Mouse (Mus musculus) heart, embryonic 16.5 days (tissue): Measurements from ENCODE around the gene Acp2. TPM values are rescaled to one million over a fixed set of nuclear protein-coding genes. Genes with fewer than 3 reads are reported as not detected.
A peak's percentile ranks its signal among the peaks of the same experiment; 100 is the strongest.

Source experiments
- ATAC-seq: fragments of 200-750 bp; cut with Nextera tagmentation; replicated peaks from 2 replicates; pipeline ENCODE4 v1.8.0; 2017; ENCODE audit warnings: moderate number of reproducible peaks; ENCODE audit not compliant: insufficient read depth, low FRiP score; ENCODE audit errors: extremely low read depth
- H3K27ac ChIP-seq: fragments of 300-500 bp; sonication (generic); 2 replicates; pipeline ENCODE4 v1.5.1; 2014; ENCODE audit warnings: mild to moderate bottlenecking, low read length, control low read depth, moderate library complexity
- H3K27me3 ChIP-seq: fragments of 300-500 bp; sonication (generic); 2 replicates; pipeline ENCODE4 v1.6.1; 2014; ENCODE audit warnings: low read length, mixed read lengths; ENCODE audit not compliant: control insufficient read depth, insufficient read depth
- H3K36me3 ChIP-seq: fragments of 300-500 bp; sonication (generic); 2 replicates; pipeline ENCODE4 v1.6.1; 2014; ENCODE audit not compliant: control insufficient read depth, insufficient read depth
- H3K4me1 ChIP-seq: fragments of 300-500 bp; sonication (generic); 2 replicates; pipeline ENCODE4 v1.6.1; 2014; ENCODE audit warnings: low read length, mixed read lengths; ENCODE audit not compliant: control insufficient read depth, insufficient read depth
- H3K4me2 ChIP-seq: fragments of 300-500 bp; sonication (generic); 2 replicates; pipeline ENCODE4 v1.6.1; 2014; ENCODE audit warnings: low read depth, mild to moderate bottlenecking, control low read depth, low read length
- H3K4me3 ChIP-seq: fragments of 300-500 bp; sonication (generic); 2 replicates; pipeline ENCODE4 v1.5.1; 2014; ENCODE audit warnings: mild to moderate bottlenecking, control low read depth, low read length
- H3K9ac ChIP-seq: fragments of 300-500 bp; sonication (generic); 2 replicates; pipeline ENCODE4 v1.6.1; 2014; ENCODE audit warnings: low read length, control low read depth
- H3K9me3 ChIP-seq: fragments of 300-500 bp; sonication (generic); replicated peaks from 2 replicates; pipeline ENCODE4 v1.6.1; 2016; ENCODE audit warnings: low read length; ENCODE audit not compliant: control insufficient read depth
- WGBS: fragments of 180-500 bp; shearing (Covaris S2); extraction: QIAGEN DNeasy Blood & Tissue Kit; methylation state at CpG from one replicate; pipeline ENCODE4 v1.1.7; 2014; 5-methylcytosine and 5-hydroxymethylcytosine counted together
- polyA plus RNA-seq: library from polyadenylated mRNA; unstranded; fragments of >200 nt; fragmentation: Nextera tagmentation; extraction: Ambion mirVana; gene quantifications from 2 replicates; pipeline ENCODE4 v1.2.1, GENCODE M21; 2015

Acp2 gene
- polyA plus RNA-seq, result 15.0 and 19.2 TPM in 2 replicates

DNA sequence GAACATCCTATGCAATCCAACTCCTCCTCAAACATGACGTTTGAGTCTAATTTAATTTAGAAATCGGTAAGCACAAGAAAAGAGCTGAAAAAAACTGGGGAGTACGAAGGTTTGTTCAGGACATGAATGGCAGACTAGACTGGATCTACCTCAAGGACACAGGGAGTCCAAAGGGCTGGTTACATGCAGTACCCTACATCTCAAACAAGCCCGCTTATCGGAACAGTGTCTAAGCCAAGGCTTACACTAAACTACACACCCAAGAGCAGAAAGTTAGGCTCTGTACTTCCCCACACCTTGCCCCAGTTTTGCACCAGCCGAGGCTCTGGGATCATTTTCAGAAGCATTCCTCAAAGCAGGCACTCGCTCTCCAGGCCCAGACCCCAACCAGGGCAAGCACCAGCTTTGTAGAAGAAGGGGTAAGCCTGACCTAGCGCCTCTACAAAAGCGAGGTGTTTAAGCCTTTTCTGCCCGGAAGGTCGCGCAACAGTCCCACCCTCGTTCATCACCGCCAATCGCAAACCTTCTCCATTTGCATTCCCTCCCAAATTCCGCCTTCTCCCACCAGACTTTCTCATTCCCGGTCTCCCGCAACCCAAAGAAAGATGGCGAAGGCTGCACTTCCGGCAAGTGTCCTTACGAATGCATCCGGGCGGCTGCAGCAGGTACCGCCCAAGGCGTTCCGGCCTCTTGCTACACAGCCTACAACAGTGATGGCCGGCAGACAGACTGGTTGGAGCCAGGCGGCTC, at the start of gene Acp2, which contains the start of gene Nr1h3:
Acp2 (plus strand) TSS at position 664 of the 750 bp plus-strand sequence.
Nr1h3 (minus strand) TSS at position 613 of the 750 bp plus-strand sequence.
- H3K27ac ChIP-seq, result peak within 1 kb of the TSS; percentile 95
- H3K4me1 ChIP-seq, result peaks cover 13% of the 10 kb centered on the region; the same call in 1 of the 2 replicates
- ATAC-seq, result peak; percentile 94
- peaks cover 20% of the 10 kb centered on the region for H3K36me3 ChIP-seq
- peak within 1 kb of the TSS; percentile 76 for H3K4me2 ChIP-seq
- peak within 1 kb of the TSS; percentile 79 for H3K4me3 ChIP-seq
- WGBS, result 3% methylated on average over 28 of the region's 28 CpGs
- H3K9ac ChIP-seq, result peak within 1 kb of the TSS; percentile 88
- no peaks in the 10 kb centered on the region for H3K9me3 ChIP-seq
- H3K27me3 ChIP-seq, result no peaks in the 10 kb centered on the region

GRCm38 (mm10) chr2:91152885-91153377, 49.8 kb upstream of the Acp2 start:
- 72% methylated on average over 3 of the region's 3 CpGs for WGBS
- Histone ChIP-seq H3K36me3 (0 out of 2 replicates have a peak, but pooled peaks cover 6% of the 10 kb centered on the region), H3K27ac (no peak overlapping the region), H3K9me3 (no peaks in the 10 kb centered on the region), H3K4me2 (no peak overlapping the region), H3K4me1 (no peaks in the 10 kb centered on the region), H3K9ac (no peak overlapping the region), H3K27me3 (no peaks in the 10 kb centered on the region), H3K4me3 (no peak overlapping the region)
- ATAC-seq, result no peak

- 85% methylated on average over 3 of the region's 3 CpGs for WGBS
- Histone ChIP-seq H3K36me3 (0 out of 2 replicates have a peak, but pooled peaks cover 7% of the 10 kb centered on the region), H3K4me3 (no peak overlapping the region), H3K4me1 (no peaks in the 10 kb centered on the region), H3K27me3 (no peaks in the 10 kb centered on the region), H3K9ac (no peak overlapping the region), H3K4me2 (no peak overlapping the region), H3K27ac (no peak overlapping the region), H3K9me3 (no peaks in the 10 kb centered on the region)
- no peak for ATAC-seq
Measured at GRCm38 (mm10) chr2:91154091-91154490, 48.6 kb upstream of the Acp2 start.

DNA sequence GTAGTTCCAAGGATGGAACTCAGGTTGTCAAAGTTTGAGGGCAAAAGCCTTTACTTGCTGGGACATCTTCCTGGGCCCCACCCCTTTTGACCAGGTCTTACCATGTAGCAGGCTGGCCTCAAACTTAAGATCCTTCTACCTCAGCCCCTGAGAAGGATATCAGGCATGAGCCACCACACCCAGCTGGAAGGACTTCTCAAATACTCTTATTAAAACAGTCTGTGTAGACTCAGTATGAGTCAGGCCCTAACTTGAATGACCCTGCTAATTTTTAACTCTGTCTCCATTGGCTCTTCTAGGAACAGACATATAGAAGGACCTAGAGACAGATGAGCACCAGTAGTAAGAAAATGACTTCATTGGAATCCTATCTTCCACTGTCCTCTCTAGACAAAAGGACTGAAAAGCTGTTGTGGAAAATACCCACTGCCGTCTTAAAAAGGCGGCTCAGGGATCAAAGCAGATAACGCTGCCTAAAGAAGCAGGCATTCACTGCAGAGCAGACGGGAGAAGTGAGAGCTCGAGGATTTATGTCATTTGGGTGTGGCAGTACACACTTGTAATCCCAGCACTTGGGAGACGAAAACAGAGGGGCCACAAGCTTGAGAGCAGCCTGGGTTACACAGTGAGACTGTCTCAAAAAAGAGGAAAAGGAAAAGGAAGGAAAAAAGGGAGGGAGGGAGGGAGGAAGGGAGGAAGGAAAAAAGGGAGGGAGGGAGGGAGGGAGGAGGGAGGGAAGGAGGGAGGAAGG, 45.5 kb upstream of the Acp2 start:
- Histone ChIP-seq H3K27ac (no peak overlapping the region), H3K4me3 (no peak overlapping the region), H3K4me2 (no peak overlapping the region), H3K9me3 (no peaks in the 10 kb centered on the region), H3K9ac (no peak overlapping the region), H3K36me3 (0 out of 2 replicates have a peak, but pooled peaks cover 7% of the 10 kb centered on the region), H3K27me3 (no peaks in the 10 kb centered on the region), H3K4me1 (peaks cover 12% of the 10 kb centered on the region)
- no peak for ATAC-seq
- WGBS, result 37% methylated on average over 6 of the region's 6 CpGs

- WGBS, result 32% methylated on average over 6 of the region's 6 CpGs
- no peak for ATAC-seq
- peaks cover 19% of the 10 kb centered on the region for H3K4me1 ChIP-seq
- H3K27me3 ChIP-seq, result no peaks in the 10 kb centered on the region
- H3K36me3 ChIP-seq, result peaks cover 7% of the 10 kb centered on the region; the same call in 1 of the 2 replicates
- H3K4me3 ChIP-seq, result no peak overlapping the region
- H3K9me3 ChIP-seq, result no peaks in the 10 kb centered on the region
- no peak overlapping the region for H3K4me2 ChIP-seq
- H3K27ac ChIP-seq, result peak overlapping the region; percentile 19; the same call in 1 of the 2 replicates
- H3K9ac ChIP-seq, result no peak overlapping the region
Measured at GRCm38 (mm10) chr2:91160591-91160990, 42.1 kb upstream of the Acp2 start.

DNA sequence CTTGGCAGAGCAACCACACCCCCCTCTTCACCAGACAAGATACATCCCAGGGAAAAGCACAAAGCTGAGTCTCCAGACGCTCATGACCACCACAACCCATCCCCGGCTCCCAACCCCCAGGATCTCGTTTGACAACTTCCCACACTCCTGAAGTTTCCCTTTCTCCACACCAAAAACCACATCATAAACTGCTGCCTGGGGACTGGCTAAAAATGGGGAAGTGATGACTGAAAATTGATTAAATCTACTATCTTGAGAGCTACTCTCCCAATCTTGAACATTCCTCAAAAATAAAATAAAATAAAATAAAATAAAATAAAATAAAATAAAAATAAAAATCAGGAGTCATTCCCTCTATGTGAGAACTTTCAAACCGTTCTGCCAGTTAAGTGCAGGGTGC, 39.7 kb upstream of the Acp2 start:
- Histone ChIP-seq H3K27ac (no peak overlapping the region), H3K27me3 (no peaks in the 10 kb centered on the region), H3K36me3 (peaks cover 9% of the 10 kb centered on the region), H3K4me1 (peaks cover 19% of the 10 kb centered on the region), H3K4me3 (no peak overlapping the region), H3K4me2 (no peak overlapping the region), H3K9ac (no peak overlapping the region), H3K9me3 (no peaks in the 10 kb centered on the region)
- no peak for ATAC-seq
- 78% methylated on average over 4 of the region's 4 CpGs for WGBS

DNA sequence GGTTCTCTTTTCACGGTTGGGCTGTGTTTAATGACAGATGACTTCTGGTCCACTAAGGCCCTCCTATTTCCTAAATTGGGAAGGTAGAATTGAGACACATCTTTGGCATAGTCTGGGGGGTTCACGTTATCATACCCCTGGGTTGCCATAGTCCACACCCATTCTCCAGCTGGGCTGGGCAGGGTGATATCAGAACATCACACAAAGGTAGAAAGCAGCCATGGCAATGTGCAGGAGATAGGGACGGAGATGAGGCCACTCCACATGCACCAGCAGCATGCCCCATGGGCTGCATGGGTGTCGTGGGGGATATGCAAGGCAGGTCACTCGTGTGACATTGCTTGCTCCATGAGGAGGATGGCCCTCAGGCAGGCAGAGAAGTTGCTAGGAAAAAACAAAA, 39.2 kb upstream of the Acp2 start:
- ATAC-seq, result no peak
- no peaks in the 10 kb centered on the region for H3K9me3 ChIP-seq
- peaks cover 8% of the 10 kb centered on the region for H3K36me3 ChIP-seq
- 86% methylated on average over 5 of the region's 5 CpGs for WGBS
- no peak overlapping the region for H3K4me2 ChIP-seq
- peaks cover 19% of the 10 kb centered on the region for H3K4me1 ChIP-seq
- no peaks in the 10 kb centered on the region for H3K27me3 ChIP-seq
- no peak overlapping the region for H3K27ac ChIP-seq
- H3K4me3 ChIP-seq, result no peak overlapping the region
- no peak overlapping the region for H3K9ac ChIP-seq

- Histone ChIP-seq H3K27me3 (no peaks in the 10 kb centered on the region), H3K36me3 (peaks cover 8% of the 10 kb centered on the region), H3K4me3 (no peak overlapping the region), H3K27ac (no peak overlapping the region), H3K4me2 (no peak overlapping the region), H3K9me3 (no peaks in the 10 kb centered on the region), H3K9ac (no peak overlapping the region), H3K4me1 (peaks cover 16% of the 10 kb centered on the region)
- WGBS, result 41% methylated on average over 6 of the region's 6 CpGs
- no peak for ATAC-seq
Measured at GRCm38 (mm10) chr2:91164991-91165390, 37.7 kb upstream of the Acp2 start.

GRCm38 (mm10) chr2:91167629-91168028, 35.1 kb upstream of the Acp2 start:
- WGBS, result 57% methylated on average over 4 of the region's 4 CpGs
- H3K4me1 ChIP-seq, result peaks cover 6% of the 10 kb centered on the region; the same call in 1 of the 2 replicates
- no peak for ATAC-seq
- no peak overlapping the region for H3K27ac ChIP-seq
- no peaks in the 10 kb centered on the region for H3K9me3 ChIP-seq
- peaks cover 11% of the 10 kb centered on the region for H3K36me3 ChIP-seq
- no peak overlapping the region for H3K9ac ChIP-seq
- no peak overlapping the region for H3K4me3 ChIP-seq
- no peaks in the 10 kb centered on the region for H3K27me3 ChIP-seq
- no peak overlapping the region for H3K4me2 ChIP-seq
